Mouse (Mus musculus): ENCODE measurements at regions not wholly inside any gene's neighbourhood (a gene's known extent, or its start where the extent isn't known, plus 50 kb on each side); places are given as distances from the start of the nearest gene placed in this dataset.

- TF ChIP-seq POLR2A (IDR thresholded peaks at IDR 0.05; ENCODE audit: borderline replicate concordance, control insufficient read depth, low read depth, low read length) (no peak), CTCF (IDR thresholded peaks at IDR 0.05; ENCODE audit: control insufficient read depth, insufficient read depth, low read length) (no peak)
Measured at GRCm38 (mm10) chr5:148711570-148711969, 159.0 kb upstream of the Ubl3 start.
